Mouse (Mus musculus): Measurements from ENCODE around the gene Gm10306.

Gene Gm10306

DNA sequence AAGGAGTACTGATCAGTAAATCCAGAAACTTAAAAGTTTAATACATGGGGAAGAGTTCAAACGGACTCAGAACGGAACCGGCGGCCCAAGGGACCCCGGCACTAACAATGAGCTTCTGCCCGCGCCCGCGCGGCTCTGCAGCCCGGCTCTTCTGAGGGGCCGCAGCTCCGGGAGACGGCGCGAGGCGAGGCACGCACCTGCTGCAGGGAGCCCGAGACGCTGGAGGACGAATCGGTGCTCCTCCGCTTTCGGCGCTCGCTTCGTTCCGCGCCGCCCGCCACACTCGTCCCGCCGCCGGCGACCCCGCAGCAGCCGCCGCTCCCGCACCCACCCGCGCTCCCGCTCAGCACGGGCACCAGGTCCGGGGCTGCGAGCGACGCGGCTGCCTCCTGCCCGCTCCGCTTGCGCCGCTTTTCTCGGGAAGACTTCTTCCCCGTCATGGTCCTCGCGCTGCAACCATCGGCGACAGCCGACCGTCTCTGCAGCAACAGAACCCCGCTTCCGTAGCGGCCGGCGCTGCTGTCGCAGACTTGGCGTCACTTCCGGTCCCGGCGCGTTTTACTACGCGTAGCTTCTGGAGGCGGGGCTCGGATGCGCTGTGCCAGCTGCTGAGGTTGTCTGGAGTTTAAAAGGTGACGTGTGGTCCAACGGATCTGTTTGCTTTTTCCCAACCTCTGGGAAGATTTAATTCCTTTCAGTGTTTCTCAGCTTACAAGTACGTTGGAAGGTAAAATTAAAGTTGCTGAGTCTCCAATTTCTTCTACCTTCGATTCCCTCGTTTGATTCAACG lies at the start of gene Gm10306, which contains the start of gene Caap1:
Gene Gm10306, plus strand, starts transcription at position 282 of the 790 bp plus-strand sequence.
Gene Caap1, minus strand, starts transcription at position 532 of the 790 bp plus-strand sequence.
- DNase-seq: peak; percentile 98

DNA sequence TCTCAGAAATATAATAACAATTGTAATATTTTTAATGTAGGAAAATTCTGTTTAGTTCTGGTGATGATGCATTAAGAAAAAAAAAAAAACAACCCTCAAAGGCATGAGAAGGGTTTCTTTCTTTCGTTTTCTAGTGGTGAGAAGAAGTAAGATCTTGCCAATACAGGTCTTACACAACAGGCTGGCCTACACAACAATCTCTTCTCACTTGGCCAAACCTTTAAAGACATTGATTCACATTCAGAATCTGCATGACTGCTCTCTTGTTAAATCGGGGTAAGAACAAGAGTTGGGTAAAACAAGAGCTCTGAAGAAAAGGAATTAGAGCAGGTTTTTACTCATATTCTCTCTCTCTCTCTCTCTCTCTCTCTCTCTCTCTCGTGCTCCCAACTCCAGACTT lies 41.0 kb upstream of the Gm10306 start:
- DNase-seq: no peak

DNA sequence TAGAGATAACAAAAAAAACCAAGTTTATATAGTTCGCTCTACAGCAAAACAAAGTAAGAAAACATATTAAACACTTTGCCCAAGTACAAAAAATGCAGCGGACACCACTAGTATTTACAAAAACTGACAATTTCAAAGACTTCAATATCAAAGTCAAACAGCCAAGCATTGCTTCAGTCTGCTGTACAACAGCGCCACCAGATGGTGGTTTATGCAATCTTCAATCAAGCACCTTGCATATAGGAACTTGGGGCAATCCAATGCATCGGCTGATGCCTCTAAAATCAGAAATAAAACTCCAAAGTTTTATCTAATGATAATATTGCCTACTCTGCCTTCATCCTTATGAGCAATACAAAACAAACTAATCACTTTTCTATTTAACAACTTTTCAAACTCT lies 38.7 kb upstream of the Gm10306 start:
- DNase-seq: peak; percentile 78

DNA sequence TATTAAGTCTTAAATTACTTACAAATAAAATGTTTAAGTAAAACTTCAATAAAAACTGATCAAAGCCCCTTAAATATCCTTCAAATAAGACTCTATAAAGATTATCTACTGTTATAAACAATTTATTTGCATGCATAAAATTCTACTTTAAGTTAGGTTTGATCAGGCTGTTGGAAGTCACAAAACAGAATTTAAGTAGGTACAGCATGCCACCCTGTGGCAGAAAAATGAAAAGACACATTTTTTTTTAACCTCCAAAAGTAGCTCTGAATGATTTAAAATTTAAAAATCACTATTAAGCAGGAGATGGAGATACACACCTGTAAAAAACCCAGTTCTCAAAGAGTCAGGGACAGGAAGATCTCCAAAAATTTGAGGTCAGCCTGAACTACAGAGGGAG lies 33.0 kb upstream of the Gm10306 start:
- DNase-seq: no peak

DNA sequence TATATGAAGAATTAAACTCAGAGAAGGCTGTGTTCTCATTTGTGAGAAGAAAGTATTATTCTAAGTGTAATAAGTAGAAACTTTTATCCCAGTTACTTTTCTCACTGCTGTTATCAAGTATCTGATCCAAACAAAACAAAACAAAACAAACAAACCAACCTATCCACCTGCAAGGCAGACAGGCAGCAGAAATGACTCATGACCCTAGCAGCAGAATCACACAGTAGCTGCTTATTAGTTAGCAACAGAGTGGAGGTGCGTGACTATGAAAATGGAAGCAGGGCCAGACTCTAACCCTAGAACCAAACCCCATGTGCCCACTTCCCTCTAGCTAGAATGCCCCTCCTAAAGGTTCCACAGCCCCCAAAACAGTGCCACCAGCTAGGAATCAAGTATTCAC lies 26.9 kb upstream of the Gm10306 start:
- no peak for DNase-seq

DNA sequence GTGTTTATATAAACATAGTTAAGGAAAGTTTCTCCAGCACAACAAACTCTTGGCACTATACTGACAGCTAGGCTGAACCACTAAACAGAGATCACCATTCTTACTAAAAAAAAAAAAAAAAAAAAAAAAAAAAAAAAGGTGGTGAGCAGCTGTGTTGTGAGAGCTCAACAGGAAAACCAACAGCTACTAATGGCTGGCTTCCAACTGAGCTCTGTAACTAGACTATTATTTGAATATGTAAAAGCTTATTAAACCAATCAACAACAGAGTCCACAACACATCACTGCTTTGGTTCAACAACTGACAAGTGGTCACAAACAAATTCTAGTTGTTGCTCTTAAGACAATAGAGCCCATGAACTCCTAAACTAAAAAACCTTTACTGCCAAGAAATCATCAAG lies 23.1 kb upstream of the Gm10306 start:
- no peak for DNase-seq

DNA sequence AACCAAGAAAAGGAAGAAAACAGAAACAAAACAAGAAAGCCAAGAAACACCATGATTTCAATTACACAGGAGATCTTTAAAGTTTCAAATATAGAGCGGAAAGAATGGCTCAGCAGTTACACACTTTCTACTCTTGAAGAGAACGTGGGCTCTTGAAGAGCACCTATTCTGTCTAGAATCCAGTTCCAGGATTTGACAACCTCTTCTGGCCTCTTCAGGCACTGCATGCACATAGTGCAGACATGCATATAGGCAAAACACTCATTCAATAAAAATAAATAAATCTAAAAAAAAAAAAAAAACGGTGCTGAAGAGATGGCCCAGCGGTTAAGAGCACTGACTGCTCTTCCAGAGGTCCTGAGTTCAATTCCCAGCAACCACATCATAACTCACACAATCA lies 13.3 kb upstream of the Gm10306 start:
- DNase-seq: no peak

DNA sequence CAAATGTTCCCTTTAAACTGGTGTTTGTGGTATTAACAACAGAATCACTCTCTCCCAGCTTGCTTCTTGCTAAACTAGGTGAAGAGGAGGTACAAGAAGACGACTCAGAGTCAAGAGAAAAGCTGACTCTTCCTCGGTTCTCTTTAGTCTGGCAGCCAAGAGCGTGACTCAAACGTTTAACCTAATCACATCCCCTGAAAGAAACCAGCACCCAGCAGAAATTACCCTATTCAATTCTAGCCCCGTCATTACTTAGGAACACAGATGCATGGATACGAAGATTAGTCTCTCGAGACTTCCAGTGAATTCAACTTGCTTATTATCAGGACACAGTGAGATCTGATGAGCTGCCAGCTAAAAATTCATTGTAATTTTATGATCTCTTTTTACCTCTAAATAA lies 12.0 kb upstream of the Gm10306 start:
- no peak for DNase-seq

DNA sequence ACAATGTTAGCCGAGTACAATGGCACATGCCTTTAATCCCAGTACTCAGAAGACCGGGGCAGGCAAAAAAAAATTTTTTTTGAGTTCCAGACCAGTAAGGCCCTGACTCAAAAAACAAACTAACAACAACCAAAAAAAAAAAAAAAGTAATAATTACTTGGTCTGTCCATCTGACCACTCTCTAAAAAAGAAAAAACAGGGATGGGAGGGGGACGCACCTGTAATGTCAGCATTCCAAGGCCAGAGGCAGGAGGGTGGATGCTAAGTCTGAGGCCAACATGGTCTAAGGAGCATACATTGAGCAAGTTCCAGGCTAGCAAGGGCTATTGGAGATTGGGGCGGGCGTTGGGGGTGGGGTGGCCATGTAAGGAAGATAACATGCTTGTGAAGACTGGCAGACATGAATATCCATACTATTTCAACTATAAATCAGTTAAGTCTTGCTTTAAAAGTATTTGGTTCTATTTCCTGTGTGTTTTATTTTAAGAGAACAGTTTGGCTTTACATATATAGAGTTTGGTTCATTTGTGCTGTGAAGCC lies 1.3 kb upstream of the Gm10306 start:
- DNase-seq: no peak

DNA sequence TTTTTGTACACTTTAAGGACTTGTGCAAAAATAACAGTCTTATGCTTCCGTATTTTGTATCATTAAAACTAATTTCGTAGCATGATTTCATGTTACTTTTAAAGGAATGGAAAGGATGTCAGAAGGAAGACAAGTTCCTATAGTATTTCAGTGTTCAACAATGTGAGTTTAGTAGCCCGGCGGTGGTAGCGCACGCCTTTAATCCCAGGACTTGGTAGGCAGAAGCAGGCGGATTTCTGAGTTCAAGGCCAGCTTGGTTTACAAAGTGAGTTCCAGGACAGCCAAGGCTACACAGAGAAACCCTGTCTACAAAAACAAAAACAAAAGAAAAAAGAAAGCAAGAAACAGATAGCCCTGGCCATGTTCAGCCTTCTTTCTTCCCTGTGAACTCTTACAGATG lies 799 bp downstream of the Gm10306 start:
- DNase-seq: no peak

DNA sequence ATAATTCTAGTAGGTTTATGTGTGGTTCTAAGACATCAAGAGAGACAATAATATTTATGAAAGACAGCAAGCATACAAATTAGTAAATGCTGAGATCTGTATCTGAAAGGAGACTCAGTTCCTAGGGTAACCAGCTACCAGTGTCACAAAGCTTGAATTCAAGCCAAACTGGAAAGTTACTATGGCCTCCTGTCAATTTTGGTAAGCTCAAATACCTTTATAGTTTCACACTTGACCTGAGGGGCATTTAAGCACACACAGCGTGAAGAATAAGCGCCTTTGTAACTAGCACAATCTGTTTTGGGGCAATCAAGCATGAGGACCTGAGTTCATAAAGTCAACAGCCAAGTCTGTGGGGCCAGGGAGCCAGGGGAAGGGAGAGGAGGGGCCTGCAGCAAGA lies 2.9 kb downstream of the Gm10306 start:
- DNase-seq: no peak

DNA sequence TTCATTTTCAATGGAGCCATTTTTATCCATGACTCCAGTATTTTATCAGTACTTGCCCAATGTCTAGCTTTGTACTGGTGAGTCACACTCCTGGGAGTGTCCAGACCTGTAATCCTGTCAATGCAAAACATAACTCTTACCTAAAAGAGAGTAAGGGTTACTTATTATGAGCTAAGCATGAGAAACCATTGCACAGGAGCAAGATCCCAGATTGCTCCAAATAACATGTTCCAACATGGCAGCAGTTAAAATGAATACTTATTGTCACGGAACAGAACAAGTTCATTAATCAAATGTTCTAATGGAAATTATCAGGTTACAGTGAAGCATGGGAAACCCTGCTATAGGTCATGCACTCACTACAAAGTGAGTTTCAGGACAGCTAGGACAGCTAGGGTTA lies 4.0 kb downstream of the Gm10306 start:
- no peak for DNase-seq

DNA sequence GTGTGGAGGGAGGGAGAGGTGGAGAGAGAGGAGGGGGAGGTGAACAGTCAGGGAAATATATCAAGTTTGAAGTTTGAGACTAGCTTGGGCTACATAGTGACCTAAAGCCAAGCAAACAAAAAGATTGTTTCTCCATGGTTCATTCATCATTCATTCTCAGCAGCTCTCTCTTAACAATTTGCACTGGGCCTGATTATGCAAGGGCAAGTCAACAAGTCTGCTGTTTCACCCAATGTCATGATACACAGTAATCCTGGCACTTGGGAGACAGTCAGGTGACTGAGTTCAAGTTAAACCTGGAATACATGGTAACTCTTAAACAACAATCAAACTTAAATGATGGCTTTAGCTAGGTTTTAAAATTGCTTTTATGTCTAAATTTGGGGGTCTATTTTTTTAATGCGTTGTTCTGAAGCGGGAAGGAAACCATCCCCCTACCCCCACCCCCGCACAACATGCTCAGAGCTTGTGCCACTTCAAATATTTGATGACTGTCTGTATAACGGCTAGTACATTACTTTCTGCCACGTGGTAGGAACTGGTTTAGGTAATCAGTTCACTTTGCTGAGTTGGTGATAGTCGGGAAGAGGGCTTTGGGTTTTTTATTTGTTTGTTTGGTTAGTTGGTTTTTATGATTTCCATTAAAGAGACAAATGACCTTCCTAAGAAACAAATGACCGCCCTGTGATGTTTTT lies 5.8 kb downstream of the Gm10306 start:
- DNase-seq: no peak

DNA sequence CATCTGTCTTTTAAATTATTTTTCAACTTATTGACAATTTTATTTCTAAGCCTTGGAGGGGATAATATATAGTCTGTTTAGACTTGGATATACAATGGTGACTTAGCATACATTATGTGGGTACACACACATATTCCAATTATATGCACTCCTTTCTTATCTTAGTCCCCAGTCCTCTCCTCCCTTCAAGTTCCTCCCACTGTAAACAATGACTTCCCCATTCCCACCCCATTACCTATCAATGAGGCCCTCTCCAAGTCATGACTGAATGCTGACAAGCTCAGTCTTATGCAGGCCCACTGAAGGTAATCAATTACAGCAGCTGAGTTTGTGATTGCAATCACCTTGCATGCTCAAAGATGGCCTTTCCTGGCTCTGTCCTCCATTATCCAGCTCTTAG lies 8.0 kb downstream of the Gm10306 start:
- DNase-seq: no peak

DNA sequence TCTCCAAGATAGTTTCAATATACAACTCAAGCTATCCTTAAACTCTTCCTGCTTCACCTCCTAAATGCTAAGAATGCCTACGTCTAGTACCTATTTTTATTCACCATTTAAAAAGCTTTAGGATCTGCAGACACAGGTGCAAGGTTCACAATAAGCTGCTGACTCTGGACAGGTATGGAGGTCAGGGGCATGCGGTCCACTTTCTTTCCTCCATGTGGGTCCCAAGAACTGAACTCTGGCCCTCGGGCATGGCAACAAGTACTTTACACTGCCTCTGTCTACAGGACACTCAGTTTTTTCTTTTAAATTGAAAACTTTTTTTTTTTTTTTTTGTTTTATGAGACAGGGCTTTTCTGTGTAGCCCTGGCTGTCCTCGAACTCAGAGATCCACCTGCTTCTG lies 16.3 kb downstream of the Gm10306 start:
- no peak for DNase-seq

DNA sequence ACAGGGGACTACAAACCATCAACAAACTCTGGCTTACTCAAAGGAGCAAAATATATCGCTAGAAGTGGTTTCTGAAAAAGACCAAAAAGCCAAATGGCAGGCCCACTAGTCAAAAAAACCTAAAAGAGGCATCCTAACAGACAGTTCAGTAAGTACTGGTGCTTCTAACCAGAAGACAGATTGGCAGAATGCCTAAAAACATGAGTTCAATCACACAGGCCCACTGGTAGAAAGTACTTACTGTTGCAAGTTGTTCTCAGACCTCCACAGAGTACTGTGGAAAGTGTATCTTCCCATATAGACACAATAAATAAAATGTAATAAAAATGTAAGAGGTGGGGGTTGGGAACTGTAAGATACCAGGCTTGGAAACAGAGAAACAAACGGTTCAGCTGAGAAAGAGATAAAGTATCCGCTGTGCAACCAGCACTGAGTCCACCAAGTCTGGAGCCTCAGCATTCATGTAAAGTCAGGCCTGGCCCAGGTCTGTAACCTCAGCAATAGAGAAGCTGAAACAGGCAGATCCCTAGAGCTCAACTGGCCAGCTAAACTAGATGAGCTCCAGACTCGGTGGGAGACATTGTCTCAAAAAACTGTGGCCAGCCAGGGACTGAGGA lies 35.5 kb downstream of the Gm10306 start:
- no peak for DNase-seq

DNA sequence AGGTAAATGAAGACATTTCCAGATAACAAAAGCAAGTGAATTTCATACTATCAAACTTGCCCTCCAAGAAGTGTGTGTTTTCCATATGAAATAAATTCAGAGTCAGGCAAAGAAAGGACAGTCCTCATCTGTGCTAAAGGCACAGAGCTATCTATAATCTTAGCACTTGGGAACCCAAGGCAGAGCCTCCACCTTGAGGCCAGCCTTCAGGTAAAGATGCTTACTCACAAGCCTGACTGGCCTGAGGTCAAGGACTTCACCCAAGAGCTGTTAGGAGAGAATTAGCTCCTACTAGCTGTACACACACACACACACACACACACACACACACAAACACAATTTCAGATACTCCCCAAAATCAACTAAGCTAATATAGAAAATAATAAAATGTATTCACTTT lies 36.4 kb downstream of the Gm10306 start:
- no peak for DNase-seq

DNA sequence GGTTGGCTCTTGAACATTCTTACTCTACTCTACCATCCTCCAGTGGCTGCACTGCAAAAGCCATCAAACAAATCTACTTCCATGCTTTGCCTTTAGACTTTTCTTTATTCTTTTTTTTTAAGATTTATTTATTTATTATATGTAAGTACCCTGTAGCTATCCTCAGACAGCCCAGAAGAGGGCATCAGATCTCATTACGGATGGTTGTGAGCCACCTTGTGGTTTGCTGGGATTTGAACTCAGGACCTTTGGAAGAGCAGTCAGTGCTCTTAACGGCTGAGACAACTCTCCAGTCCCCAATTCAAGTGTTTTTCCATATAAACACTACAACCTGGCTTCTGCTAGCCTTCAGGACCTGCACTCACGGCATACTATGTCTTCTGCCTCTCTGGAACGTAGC lies 45.0 kb downstream of the Gm10306 start:
- no peak for DNase-seq

DNA sequence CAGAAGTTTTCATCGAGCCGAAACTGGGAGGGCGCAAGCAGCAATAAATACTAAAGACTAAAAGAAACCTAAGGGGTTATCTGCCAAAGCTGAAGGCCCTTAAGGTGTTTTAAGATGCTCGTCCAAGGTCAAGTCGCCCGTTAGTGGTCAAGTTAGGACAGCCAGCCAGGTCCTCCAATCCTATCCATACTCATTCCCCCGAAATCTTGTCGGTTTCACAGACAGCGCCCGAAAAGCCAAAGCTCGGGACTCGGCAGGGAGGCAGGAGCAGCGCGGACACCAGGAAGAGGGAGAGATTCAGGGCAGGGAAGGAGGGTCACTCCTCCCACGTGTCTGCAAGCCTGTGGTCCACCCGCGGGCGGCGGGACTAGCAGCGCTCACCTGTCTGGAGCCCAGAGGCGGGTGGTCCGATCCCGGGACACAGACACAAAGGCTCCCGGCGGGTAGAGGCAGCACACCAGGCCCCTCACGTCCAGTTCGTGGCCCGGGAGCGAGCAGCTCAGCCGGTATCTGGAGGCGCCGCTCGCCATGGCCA lies 46.2 kb downstream of the Gm10306 start:
- DNase-seq: no peak

DNA sequence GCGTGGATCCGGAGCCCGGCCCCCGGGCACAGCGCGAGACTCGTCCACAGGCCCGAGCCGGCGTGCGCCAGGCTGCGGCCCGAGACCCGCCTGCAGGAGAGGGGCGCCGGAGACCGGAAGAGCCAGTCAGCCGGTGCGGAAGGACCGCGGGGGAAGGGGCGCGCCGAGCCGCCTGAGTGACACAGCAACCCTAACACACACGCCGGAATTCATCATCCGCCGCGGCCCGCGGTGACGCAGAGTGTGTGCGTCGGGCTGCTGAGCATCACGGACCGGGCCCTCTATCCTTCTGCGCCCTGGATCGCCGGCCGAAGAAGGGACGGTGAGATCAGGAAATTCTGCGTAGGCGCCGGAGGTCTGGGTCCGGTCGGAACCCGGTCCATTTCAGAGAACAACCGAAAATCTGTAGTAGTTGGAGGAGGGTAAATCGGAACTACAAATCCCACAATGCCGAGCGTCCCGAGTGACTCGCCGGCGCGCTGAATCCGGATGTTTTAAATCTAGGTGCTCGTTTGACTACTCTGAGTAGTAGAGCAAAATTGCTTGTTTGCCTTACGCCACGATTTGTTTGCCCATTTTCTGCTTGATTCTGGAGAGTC lies 46.8 kb downstream of the Gm10306 start, which contains the start of gene Plaa:
Gene Plaa, minus strand, starts transcription at position 214 of the 599 bp plus-strand sequence.
- DNase-seq: peak; percentile 90

DNA sequence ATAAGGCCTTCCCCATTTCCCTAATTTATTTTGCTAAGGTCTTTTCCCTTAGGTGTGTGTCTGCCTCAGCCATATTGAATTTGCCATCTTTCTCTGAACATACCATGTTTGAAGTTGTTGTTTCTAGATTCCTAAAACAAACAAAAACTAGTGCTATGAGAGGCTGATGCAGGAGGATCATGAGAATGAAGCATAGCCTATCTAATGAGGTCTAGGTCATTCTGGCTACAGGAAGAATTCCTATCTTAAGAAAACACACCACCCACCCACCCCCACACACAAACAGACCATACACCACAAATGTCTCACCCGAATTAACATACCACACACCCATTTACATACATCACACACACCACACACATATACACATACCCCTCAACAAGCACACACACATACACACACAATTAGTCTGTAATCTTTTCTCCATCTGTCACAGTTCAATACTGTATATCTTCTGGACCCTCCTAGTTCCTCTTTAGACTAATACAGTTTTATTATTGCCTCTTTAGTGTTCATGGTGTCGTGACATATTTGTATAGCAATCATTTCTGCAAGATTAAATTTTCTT lies 48.2 kb downstream of the Gm10306 start:
- no peak for DNase-seq

DNA sequence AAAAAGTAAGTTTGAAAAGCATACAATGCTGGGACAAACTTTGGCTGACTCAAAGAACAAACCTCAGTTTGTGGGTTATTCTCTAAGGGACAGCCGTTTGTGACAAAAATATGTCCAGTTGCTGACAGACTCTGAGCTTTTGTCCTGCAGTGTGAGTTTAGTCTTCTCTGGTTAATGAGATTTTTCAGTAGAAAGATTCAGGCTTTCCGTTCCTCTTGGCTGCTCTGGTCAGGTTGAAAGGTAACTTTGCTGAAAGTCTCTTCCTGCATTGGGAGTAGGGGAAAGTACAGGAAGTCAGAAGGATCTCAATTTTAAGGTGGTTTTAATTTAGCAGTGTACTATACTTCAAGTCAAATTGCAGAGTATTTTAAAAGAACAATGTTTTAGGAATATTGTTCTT lies 49.2 kb downstream of the Gm10306 start:
- DNase-seq: no peak

All from right cerebral cortex, postnatal 4 days (tissue).